Mouse (Mus musculus) midbrain, embryonic 11.5 days (tissue): ENCODE data around the gene Zfp704. TPM values are rescaled to one million over a fixed set of nuclear protein-coding genes. Genes with fewer than 3 reads are reported as not detected.

Experiments used
- ATAC-seq: fragments of 200-750 bp; cut with Nextera tagmentation; 2 replicates; pipeline ENCODE4 v1.8.0; 2017; ENCODE audit warnings: moderate TSS enrichment, moderate library complexity; ENCODE audit not compliant: low FRiP score
- DNase-seq: peaks from one replicate; pipeline ENCODE4 v3.0.0; 2015; ENCODE audit warnings: low spot score; ENCODE audit errors: missing footprints
- H3K27ac ChIP-seq: fragments of 300-500 bp; sonication (generic); 2 replicates; pipeline ENCODE4 v1.5.1; 2014; ENCODE audit warnings: low read depth, low read length
- H3K27me3 ChIP-seq: fragments of 300-500 bp; sonication (generic); 2 replicates; pipeline ENCODE4 v1.6.1; 2014; ENCODE audit warnings: mild to moderate bottlenecking, low read length, moderate library complexity, mixed read lengths; ENCODE audit not compliant: control insufficient read depth, insufficient read depth
- H3K36me3 ChIP-seq: fragments of 300-500 bp; sonication (generic); 2 replicates; pipeline ENCODE4 v1.6.1; 2014; ENCODE audit warnings: mild to moderate bottlenecking, low read length, moderate library complexity, mixed read lengths; ENCODE audit not compliant: control insufficient read depth, insufficient read depth
- H3K4me1 ChIP-seq: fragments of 300-500 bp; sonication (generic); 2 replicates; pipeline ENCODE4 v1.6.1; 2014; ENCODE audit warnings: low read length; ENCODE audit not compliant: control insufficient read depth, insufficient read depth
- H3K4me2 ChIP-seq: fragments of 300-500 bp; sonication (generic); 2 replicates; pipeline ENCODE4 v1.6.1; 2014; ENCODE audit warnings: mild to moderate bottlenecking, moderate library complexity
- H3K4me3 ChIP-seq: fragments of 300-500 bp; sonication (generic); 2 replicates; pipeline ENCODE4 v1.5.1; 2014; ENCODE audit warnings: low read depth, low read length
- H3K9ac ChIP-seq: fragments of 300-500 bp; sonication (generic); 2 replicates; pipeline ENCODE4 v1.6.1; 2014; ENCODE audit warnings: low read length
- H3K9me3 ChIP-seq: fragments of 300-500 bp; sonication (generic); 2 replicates; pipeline ENCODE4 v1.6.1; 2016; ENCODE audit warnings: low read length; ENCODE audit not compliant: control insufficient read depth
- WGBS: fragments of 180-500 bp; shearing (Covaris S2); extraction: QIAGEN DNeasy Blood & Tissue Kit; methylation state at CpG from one replicate; pipeline ENCODE4 v1.1.7; 2014; 5-methylcytosine and 5-hydroxymethylcytosine counted together
- polyA plus RNA-seq: library from polyadenylated mRNA; unstranded; fragments of >200 nt; fragmentation: Nextera tagmentation; extraction: Ambion mirVana; gene quantifications from 2 replicates; pipeline ENCODE4 v1.2.1, GENCODE M21; 2014

Zfp704 gene
- polyA plus RNA-seq, 1 experiment from 2014 or later: 5.5 TPM

DNA sequence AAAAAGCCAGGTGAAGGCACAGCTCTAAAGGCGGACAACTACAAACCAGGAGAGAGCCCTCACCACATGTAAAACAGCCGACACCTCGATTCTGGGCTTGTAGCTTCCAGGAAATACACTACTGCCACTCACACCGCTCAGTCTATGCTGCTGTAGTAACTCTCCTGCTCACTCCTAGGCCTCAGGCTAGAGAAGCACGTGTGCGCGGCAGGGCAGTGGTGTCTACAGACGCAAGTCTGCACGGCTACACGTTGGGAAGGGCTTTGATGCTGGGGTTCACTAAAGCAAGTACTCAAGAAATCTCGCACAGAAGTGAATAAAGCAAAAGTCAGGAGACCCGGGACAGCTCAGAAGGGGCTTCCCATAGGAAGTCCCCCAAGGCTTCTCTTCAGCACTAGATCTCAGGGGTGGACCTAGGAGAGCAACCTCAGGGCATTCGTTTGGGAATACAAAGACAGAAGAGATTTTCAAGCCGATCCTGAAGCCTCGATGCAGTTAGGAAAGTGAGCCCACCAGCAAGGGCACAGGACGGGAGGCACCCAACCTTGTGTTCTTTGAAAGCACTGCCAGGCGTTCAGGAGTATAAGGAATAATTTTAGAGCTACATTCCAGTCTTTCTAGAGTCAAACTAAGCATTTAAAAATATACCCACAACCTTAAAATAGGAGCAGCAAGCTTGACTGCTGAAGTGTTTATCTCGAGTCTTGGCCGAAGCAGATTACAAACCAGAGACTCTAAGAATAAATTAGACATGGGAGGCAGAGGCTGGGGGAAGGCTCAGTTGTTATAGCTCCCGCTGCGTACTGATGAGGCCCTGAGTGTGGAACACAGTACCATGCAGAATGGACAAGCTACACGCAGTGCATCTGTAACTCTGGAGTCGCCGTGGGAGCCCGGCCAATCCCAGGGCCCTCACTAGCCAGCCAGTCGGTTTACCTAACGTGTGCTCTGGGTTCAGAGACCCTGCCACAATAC is 168.0 kb downstream of the Zfp704 start:
- Histone ChIP-seq H3K4me2 (no peak overlapping the region), H3K27me3 (no peaks in the 10 kb centered on the region), H3K4me1 (no peaks in the 10 kb centered on the region), H3K27ac (no peak overlapping the region), H3K36me3 (peaks cover 2% of the 10 kb centered on the region; the same call in 1 of the 2 replicates), H3K4me3 (no peak overlapping the region), H3K9me3 (no peaks in the 10 kb centered on the region), H3K9ac (no peak overlapping the region)
- ATAC-seq (no peak), DNase-seq (peak; percentile 77)
- 92% methylated on average over 27 of the region's 27 CpGs for WGBS

DNA sequence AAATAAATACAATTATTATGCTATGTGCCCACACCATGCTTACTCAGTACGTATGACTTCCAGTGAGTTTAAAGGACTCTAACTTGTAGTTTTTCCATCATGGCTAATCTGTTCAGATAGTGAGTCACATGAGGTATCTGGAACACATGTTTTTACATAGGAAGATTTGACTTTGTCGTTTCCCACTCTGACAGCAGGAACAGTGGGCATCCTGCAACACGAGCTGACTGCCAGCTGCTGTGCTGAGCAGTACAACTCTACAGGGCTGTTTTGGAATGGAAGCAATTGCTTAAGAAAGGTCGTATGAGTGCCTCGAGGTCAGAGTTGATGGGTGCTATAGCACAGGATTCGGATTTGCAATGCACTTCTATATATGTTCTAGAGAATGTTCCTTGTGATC is 169.4 kb downstream of the Zfp704 start:
- Histone ChIP-seq H3K36me3 (peaks cover 2% of the 10 kb centered on the region; the same call in 1 of the 2 replicates), H3K4me1 (no peaks in the 10 kb centered on the region), H3K9ac (no peak overlapping the region), H3K27me3 (no peaks in the 10 kb centered on the region), H3K27ac (no peak overlapping the region), H3K9me3 (no peaks in the 10 kb centered on the region), H3K4me3 (no peak overlapping the region), H3K4me2 (no peak overlapping the region)
- no peak for ATAC-seq
- 87% methylated on average over 6 of the region's 6 CpGs for WGBS
- DNase-seq: no peak

DNA sequence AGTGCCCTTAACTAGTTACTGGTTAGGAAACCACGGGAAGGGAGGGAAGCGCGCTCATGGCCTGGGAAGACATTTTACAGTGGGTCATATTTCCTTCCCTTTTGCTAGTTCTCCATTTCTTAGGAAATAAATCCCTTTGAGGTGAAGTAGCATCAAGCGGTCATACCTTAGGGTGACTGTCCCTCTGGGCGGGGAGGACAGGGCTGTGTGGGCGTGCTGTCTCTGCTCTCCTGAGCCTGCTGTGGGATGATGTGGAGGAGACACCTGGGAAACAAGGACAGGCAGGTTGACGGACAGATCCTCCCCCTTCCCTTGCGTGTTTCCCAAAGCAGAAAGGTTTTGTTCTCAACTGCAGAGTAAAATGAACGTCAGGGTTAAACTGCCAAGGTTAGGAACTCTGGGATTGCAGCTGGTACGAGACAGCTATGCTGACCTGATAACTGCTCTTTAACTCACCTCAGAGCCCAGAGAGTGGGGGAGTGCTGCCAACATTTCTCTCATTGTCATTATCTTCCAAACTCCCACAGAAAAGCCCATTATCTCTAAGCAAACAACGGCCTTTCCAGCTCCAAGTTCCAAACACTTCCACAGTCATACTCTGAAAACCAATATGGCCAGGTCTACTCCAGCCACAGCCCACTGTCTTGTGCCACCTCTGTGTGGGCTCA is 170.1 kb downstream of the Zfp704 start:
- WGBS: 91% methylated on average over 11 of the region's 11 CpGs
- DNase-seq: peak; percentile 60

DNA sequence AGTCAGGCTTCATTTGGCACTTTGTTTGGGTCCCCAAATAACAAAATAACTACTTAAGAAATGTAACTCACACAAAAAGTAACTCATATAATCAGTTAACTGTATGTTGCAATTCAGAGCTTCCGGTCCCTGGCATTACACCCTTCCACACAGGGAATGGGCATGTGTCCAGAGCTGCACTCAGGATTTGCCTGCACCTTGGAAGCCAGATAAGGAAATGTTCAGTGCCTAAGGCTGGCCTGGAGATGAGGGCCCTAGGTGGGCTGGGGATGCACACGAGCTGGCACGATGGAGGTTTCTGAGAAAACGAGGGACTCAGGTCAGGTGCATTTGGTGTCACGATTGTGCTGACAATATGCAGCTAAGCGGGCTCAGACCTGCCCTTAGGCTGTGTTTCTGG is 173.6 kb downstream of the Zfp704 start:
- DNase-seq (peak; percentile 39), ATAC-seq (no peak)
- Histone ChIP-seq H3K4me3 (no peak overlapping the region), H3K9ac (no peak overlapping the region), H3K27me3 (no peaks in the 10 kb centered on the region), H3K36me3 (0 out of 2 replicates have a peak, but pooled peaks cover 2% of the 10 kb centered on the region), H3K4me2 (no peak overlapping the region), H3K4me1 (no peaks in the 10 kb centered on the region), H3K9me3 (no peaks in the 10 kb centered on the region), H3K27ac (no peak overlapping the region)
- 96% methylated on average over 6 of the region's 6 CpGs for WGBS

More for the DNA sequence above, 170.1 kb downstream of the Zfp704 start:
- H3K4me1 ChIP-seq: no peaks in the 10 kb centered on the region
- H3K9ac ChIP-seq: no peak overlapping the region
- H3K27ac ChIP-seq: no peak overlapping the region
- ATAC-seq: no peak
- H3K4me3 ChIP-seq: no peak overlapping the region
- no peak overlapping the region for H3K4me2 ChIP-seq
- H3K27me3 ChIP-seq: no peaks in the 10 kb centered on the region
- H3K9me3 ChIP-seq: no peaks in the 10 kb centered on the region
- H3K36me3 ChIP-seq: peaks cover 2% of the 10 kb centered on the region; the same call in 1 of the 2 replicates

DNA sequence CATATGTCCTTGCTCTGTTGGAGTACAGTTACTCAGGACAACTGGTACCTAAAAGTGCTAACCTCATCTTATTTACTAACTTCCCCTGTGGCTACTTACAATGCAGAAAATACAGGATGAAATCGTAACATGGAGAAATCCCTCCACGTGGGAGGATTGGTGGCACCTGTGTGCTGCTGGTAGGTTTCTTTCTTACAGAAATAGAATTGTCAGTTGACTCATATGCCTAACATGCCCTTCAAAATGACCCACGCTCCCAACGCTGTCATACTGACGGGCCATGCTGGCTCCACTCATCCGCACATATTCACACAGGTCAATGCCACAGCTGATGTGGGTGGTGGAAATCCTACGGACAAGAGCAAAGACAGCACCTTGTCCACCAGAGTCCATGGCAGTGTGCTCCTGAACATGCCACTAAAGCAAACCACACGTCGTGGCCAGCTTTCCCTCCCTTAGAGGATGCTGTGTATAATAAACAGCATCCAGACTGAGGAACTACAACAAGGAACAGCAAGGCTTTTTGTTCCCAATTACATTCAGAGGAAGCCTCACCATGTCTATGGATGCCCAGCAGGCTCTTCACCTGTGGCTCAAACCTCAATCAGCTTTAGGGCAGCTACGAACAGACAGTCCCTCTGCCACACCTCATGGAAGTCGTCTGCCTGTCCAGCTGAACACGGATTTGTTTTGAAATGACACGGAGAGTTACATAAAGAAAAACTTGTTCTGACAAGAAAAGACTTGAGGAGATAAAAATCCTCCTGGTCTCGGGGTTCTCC is 175.3 kb downstream of the Zfp704 start:
- H3K9me3 ChIP-seq: no peaks in the 10 kb centered on the region
- no peaks in the 10 kb centered on the region for H3K4me1 ChIP-seq
- DNase-seq: peak; percentile 49
- 0 out of 2 replicates have a peak, but pooled peaks cover 2% of the 10 kb centered on the region for H3K36me3 ChIP-seq
- H3K9ac ChIP-seq: no peak overlapping the region
- no peak overlapping the region for H3K4me3 ChIP-seq
- 92% methylated on average over 14 of the region's 14 CpGs for WGBS
- ATAC-seq: no peak
- H3K27ac ChIP-seq: no peak overlapping the region
- H3K27me3 ChIP-seq: no peaks in the 10 kb centered on the region
- no peak overlapping the region for H3K4me2 ChIP-seq

DNA sequence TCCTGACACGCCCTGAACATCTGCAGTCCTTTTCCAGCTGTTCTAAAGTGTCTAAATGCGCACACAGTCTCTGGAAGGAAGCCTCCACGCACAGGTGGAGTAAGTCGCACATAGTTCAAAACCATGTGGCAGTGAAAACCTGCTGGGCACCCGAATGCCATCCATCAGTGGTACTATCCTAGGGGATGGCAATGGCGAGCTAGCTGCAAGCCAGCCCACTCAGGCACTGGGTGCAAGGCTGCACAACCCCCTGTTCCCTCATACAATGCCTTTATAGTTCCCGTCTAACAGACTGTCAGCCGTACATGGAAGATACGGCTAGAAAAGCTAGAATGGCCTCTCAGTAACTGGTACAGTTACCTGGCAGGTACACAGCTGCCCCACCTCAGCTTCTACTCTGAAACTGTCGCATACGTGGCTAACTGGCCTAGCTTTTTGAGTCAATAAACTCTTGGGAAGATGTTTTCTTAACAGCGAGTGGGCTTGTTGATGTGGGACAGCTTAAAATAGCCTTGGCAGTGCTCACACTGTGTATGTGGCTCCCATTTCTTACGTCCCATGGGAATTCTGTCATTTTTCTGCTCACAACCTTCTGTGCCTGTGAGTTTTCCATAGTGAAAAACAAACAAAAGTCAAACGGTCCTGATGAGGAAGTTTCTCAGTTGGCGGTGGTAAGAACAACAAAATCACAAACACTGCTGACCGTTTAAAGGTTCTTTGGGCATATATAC is 176.9 kb downstream of the Zfp704 start:
- Histone ChIP-seq H3K4me3 (no peak overlapping the region), H3K27me3 (no peaks in the 10 kb centered on the region), H3K36me3 (0 out of 2 replicates have a peak, but pooled peaks cover 2% of the 10 kb centered on the region), H3K27ac (no peak overlapping the region), H3K9ac (no peak overlapping the region), H3K4me2 (no peak overlapping the region), H3K4me1 (no peaks in the 10 kb centered on the region), H3K9me3 (no peaks in the 10 kb centered on the region)
- DNase-seq (peak; percentile 64), ATAC-seq (no peak)
- 87% methylated on average over 16 of the region's 16 CpGs for WGBS

DNA sequence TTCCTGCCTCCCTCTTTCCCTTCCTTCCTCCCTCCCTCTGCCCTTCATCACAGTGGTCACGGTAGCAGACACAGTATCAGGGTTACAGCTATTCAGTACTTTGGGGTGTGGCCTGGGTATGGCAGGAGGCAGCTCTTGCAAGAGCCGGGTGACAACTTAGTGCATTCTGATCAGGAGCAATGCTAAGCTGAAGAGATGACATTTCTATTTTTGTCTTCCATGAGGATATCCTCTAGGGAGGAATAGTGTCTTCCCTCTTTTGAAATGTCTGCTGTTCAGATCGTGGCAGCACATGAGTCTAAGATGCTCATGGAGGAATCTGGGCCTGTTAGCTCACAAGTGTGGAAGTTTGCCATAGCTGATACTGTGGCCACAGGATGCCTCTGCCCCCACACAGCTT is 177.7 kb downstream of the Zfp704 start:
- no peaks in the 10 kb centered on the region for H3K36me3 ChIP-seq
- no peak overlapping the region for H3K9ac ChIP-seq
- peak; percentile 35 for DNase-seq
- no peaks in the 10 kb centered on the region for H3K9me3 ChIP-seq
- no peak for ATAC-seq
- WGBS: 80% methylated on average over 3 of the region's 3 CpGs
- H3K4me1 ChIP-seq: no peaks in the 10 kb centered on the region
- H3K4me3 ChIP-seq: no peak overlapping the region
- no peak overlapping the region for H3K27ac ChIP-seq
- H3K4me2 ChIP-seq: no peak overlapping the region
- no peaks in the 10 kb centered on the region for H3K27me3 ChIP-seq

DNA sequence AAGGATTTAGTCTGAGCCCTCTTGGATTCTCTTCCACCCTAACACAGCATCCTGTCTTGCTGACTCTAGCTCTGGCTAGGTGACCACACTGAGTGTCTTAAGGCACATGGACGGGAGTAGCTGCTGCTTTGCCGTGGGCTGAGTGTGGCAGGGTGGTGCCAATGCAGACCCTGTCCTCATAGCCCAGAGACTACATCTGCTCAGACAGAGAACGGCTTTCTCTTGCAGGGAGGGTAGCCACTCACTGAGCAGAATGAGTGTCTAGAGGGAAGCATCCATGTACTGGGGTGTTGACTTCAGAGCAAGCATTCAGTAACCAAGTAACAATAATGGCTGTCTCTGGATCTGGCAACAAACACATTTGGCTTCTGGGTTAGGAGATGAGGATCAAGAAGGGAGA is 179.9 kb downstream of the Zfp704 start:
- H3K27me3 ChIP-seq: no peaks in the 10 kb centered on the region
- no peaks in the 10 kb centered on the region for H3K4me1 ChIP-seq
- WGBS: 93% methylated on average over 3 of the region's 3 CpGs
- DNase-seq (peak; percentile 78), ATAC-seq (no peak)
- H3K27ac ChIP-seq: no peak overlapping the region
- no peak overlapping the region for H3K9ac ChIP-seq
- H3K36me3 ChIP-seq: no peaks in the 10 kb centered on the region
- H3K4me3 ChIP-seq: no peak overlapping the region
- no peak overlapping the region for H3K4me2 ChIP-seq
- no peaks in the 10 kb centered on the region for H3K9me3 ChIP-seq
